Mouse (Mus musculus) embryonic fibroblast, embryonic 13.5 days (primary cell): ENCODE measurements around the gene F8.

Experiments
- CTCF ChIP-seq: IDR thresholded peaks from 2 replicates; pipeline ENCODE4 v1.5.1; 2011; ENCODE audit warnings: mild to moderate bottlenecking, control low read depth, low read length, moderate library complexity, borderline replicate concordance; ENCODE audit not compliant: insufficient read depth
- POLR2A ChIP-seq: IDR thresholded peaks from 2 replicates; pipeline ENCODE4 v1.6.1; 2011; ENCODE audit warnings: low read depth, mild to moderate bottlenecking, control low read depth, low read length, moderate library complexity

DNA sequence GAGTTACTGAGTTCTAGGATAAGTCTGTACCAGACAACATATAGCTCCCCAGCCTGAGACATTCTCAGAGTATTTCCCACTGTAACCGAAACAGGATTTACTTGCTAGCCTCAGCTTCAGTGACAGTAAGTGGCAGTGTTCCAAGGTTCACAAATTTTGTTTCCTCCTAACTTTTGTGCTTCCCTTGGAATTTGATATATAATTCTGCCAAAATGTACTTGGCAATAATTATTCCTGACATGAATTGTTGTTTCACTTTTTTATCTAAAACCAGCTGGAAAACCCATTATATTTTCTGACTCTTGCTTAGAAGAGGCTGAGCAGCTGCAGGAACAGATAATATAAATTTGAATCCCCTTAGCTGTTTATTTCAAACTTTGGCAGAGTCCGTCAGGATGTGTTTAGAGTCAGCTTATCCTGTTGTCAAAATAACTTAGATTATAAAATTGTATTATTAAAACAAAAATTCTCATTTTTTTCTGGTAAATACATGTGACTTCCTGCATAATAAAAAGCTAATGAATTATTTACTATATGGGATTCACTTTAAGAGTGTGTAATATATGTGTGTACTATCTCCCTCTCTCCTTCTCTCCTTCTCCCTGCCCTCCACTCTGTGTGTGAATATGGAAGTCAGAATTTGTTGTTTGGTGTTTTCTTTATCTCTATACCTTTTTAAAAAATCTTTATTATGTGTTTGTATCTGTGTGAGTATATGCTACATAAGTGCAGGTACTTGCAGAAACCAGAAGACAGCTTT lies 9.6 kb downstream of the F8 start:
- no peak for TF ChIP-seq CTCF
- no peak for TF ChIP-seq POLR2A
